Mouse (Mus musculus) induced T-regulatory cell, adult 2 months (primary cell): ENCODE results near the gene Hck.

Experiments
- DNase-seq: peaks from one replicate; pipeline ENCODE4 v3.0.0-alpha.2; 2012; ENCODE audit warnings: low read depth

Gene Hck

DNA sequence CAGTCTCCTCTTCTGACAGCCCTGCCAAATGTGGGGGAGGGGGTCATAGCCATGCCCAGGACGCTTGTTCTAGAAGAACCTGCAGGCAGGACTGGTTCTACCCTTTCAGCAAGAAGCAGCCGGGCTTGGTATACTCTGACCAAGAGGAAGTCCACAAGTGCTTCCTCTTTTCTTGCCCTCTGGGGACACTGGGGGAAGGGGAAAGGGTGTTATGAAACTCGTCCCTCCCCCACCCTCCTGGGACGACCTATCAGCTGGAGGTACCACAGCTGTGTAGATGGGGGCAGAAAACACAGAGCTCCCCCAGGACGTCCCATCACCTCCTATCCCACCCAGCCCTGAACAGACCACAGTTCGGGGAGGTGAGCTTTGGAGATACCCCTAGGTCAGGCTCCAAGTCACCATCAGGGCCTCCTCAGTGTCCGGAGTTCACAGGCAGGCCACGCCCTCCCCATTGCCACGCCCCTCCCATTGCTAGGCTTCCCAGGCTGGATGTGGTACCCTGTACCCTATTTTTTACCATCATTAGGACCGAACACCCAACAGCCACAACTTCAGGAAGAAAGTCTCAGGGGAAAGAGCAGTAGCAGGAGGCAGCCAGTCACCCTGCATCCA, 17.6 kb upstream of the Hck start:
- DNase-seq: no peak

DNA sequence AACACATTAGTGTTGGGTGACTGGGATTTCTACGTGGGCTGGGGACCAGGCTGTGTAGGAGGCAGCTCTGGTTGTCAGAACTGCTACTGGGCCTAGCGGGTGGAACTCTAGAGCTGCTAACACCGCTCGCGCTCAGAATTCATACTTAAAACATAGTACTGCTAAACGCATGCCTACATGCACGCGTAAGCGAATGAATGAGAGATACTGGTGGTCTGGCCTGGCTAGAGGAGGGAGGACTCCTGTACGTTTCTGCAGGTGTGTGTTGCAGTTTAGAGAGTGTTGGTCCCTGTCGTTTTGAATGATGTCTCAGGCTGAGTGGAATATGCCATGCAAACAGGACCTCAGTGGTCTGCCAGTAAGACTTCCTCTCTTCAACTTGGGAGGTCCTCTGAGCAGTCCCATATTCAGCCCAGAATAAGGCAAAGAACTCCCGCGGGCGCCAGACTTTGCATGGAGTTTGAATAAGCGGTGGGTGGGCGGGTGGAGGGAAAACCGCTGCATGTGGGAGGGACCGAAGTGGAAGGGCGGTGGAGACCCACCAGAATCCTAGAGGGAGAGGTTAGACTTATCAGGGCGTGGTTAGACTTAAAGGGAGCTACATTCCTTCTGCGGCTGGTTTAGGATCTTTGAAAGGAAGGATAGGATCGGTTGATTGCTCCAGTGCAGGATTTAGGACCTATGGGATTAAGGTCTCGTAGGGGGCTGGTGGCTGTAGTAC, 1.1 kb upstream of the Hck start:
- DNase-seq: no peak

DNA sequence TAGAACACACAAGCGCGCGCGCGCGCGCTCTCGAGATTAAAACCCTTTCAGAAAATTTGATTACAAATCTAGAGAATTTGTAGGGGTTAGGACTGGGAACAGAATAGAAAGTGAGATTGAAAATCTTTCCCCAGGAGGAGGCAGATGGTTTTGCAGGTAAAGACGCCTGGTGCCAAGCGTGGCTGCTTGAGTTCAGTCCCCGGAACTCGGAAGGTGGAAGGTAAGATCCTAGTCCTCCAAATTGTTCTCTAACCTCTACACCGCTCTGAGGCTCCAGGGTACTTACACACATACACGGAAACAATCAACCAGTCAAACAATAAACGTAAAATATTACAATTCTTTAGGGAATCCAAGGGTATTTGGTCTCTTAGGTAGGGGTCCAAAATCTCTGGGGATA, 466 bp upstream of the Hck start:
- DNase-seq: no peak

DNA sequence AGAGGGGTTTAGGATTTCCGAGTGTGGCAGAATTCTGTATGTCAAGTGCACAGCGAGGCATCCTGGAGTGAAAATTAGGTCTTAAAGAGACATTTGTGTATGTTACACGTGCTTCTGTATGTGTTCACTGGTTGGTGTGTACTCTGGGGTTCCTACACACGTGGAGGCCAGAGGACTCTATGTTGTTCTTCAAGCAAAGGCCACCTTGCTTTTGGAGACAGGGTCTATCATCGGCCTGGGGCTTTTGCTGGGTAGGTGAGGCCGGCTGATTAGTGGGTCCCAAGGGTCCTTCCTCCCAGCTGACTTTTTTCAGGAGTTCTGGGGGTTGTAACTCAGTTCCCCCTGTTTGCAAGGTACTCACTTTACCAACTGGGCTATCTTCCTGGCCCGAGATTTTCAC, 1.3 kb downstream of the Hck start:
- DNase-seq: no peak

DNA sequence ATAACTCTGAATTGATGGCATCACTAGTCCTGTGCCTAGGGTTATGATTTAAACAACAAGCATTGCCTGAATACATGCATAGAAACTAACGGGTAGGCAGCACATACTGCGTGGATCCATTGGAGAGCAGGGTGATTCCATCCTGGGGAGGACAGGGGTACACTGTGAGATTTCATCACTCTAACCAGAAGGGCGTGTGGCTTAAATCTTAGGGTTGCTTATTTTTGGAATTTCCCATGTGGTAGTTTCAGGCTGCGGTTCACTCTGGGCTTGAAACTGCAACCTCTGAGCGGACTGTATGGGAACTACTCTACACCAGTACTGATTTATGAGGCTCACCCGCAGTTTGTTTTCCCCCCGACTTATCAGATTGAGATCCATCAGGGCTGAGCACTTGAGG, 3.0 kb downstream of the Hck start:
- no peak for DNase-seq

DNA sequence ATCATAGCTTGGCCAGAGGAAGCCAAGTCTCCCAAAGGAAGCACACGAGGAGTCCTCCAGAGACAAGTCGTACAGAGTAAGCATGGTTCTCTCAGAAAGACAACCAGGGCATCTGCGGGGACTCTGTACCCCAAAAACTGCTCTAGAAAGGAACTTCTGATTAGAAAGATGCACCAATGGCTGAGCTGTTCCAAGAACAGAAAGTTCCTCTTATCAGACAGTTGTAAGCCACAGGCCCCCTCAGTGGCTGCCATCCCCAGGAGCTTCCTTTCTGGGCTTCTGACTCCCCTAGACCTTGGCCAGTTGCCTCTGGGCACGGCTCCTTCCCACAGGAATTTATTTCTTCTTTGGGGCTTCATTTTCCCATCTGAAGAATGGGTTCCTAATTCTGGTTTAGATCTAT, 7.4 kb downstream of the Hck start:
- no peak for DNase-seq

DNA sequence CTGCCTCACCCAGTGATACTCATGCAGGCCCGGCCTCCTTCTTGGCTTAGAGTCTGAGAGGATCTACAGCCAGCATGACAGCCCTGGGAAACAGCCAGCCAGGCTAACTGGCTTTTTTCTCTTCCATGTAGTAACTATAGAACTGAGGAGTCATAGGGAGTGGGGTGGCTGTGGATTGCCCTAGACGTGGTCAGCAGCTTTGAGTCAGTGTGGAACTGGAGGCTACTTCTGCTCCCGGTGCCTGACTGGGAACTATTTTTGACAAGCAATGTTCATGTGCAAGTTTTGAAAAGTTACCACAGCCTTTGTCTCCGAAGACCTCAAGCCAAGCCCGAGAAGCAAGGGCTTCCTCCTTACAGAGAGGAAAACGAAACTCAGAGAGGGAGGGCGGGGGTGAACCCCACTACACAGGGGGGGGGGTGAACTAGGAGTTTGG, 8.8 kb downstream of the Hck start:
- DNase-seq: peak; percentile 9

DNA sequence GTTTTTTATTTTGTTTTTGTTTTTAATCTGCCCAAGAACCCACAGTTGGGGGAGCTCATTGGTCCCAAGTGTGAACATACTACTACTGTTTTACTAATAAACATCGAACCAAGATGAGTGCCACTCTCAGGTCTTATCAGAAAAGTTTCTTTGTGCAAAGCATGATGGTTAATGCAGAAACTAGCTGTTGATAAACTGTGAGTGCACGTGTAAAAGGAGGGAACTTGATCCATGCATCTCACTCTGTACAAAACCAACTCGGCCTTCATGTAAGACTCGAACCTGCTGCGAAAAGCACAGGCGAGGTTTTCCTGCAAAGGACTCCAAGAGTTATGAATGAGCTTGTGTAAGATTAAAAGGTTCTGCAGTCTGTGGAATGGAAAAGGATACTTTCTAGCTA, 11.2 kb downstream of the Hck start:
- DNase-seq: no peak

DNA sequence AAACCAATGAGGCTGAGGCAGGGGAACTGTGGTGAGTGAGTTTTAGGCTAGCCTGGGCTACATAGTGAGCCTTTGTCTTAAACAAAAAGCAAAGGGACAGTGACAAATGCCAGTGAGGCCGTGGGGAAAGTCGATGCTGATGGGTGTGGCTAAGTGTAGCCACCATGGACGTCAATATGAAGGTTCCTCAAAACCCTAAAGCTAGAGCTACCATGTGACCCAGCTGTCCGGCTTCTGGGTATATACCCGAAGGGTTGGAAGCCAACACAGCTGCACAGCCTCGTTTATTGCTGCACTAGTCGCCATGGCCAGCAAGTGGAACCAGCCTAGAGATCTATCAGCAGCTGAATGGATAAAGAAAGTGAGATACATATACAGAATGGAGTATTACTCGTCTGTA, 11.9 kb downstream of the Hck start:
- DNase-seq: no peak

DNA sequence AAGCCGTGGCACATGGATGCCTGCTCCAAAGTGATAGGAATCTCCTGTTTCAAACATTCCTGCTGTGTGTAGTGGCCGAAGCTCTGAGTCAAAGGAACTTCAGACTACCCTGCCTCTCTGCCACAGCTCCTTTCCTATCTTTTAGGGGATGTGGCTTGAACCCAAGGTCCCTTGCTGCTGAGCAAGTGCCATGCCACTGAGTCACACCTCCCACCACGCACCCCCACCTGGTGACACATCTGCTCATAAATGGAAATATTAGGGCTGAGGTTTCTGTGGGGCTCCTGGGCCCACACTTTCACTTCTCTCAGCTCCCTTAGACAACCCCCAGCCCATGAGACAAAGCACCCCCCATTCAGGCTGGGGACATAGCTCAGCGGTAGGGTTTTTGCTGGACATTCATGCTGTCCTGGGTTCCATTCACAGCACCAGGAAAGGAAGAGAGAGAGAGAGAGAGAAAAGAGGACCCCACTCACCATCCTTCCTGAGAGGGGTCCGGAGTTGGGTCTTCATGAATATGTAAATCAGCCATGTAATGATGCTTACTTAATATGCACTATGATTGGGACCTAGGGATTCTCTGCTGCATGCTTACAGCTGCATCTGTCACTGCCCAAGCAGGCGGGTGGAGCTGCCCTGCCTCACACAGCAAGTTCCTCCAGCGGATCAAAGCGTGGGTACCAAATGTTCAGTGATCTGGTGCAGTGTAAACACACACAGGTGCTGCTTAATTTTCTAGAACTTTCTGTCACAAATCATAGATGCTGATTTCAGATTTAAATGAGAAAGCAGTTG, 13.8 kb downstream of the Hck start:
- DNase-seq: no peak

DNA sequence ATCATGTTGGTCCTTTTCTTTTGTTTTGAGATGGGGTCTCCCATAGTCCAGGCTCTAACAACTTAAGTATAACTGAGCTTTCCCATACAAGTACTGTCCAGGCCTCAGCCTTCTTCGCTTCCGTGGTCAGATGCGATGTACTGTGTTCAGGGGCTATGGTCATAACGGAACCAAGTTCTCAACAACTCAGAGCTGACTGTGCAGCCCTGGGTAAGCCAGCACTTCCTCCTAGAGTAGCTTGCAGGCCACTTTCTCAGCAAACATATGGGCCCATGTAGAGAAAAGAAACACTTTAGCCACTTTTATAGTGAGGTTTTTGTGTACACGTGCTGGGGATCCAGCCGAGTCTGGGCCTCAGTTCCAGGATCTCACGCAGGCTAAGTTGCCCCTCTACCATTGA, 14.4 kb downstream of the Hck start:
- DNase-seq: no peak

DNA sequence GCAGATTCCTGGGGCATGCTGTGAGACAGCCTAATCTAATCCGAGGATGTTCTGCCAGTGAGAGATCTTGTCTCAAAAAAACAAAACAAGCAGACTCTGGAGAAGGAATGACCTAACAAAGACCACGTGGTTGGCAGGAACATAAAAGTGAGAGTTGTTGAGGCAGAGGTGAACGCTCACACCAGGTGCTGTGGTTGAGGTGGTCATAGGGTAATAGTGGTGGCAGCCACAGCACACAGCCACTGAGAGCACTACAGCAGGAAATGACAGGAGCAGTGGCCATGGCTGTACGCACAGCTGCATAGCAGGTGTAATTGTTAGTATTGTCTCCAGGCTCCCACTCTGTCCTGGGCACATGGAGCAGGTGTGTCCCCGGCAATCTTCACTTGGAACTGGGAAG, 17.6 kb downstream of the Hck start:
- no peak for DNase-seq

DNA sequence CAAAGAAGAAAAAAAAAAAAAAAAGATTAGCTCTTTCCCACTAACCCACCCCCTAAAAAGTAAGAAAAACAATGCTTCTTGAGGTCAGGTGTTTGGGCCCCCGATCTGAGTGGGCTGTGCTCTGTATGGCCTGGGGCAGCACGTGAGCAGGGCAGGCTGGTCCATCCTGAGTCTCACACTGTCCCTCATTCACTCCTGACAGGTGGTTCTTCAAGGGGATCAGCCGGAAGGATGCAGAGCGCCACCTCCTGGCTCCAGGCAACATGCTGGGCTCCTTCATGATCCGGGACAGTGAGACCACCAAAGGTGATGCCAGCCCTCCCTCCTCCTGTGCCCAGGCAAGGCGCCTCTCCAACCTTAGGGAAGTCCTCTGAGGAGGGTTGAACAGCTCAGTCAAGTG, 22.8 kb downstream of the Hck start:
- no peak for DNase-seq

DNA sequence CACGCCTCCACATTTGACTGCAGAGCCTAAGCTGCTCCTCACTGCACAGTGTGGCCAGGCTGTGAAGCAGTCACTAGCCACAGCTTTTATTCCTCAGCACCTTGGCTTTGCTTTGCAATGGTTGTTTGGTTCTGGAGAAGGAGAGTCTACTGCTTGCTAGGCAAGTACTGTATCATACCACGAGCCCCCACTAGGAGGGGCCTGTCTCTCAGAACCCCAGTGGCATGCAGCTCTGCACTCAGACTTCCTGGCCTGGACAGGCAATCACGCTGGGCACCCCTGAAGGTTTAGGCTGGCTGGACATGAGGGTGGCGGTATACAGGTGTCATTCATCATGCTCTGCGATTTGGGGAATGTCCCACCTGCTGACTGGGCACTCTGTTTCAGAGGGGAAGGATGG, 26.0 kb downstream of the Hck start:
- peak; percentile 22 for DNase-seq

DNA sequence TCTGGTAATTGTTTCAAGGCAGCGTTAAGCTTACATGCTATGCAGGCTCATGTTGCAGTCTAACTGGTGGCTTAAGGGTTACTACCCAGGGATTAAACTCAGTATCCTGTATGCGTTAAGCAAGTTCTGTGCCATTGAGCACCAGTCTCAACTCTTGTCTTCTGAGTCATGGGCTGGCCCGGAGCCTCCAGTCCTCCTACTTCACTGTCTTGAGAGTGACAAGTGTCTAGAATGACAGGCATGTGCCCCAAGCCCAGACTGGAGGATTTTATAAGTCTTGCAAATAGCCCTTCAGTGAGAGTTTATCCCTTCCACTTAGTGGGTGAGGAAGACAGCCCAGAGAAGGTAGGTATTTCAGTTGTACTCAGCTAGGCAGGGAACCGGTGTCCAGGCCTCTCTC, 27.9 kb downstream of the Hck start:
- no peak for DNase-seq

DNA sequence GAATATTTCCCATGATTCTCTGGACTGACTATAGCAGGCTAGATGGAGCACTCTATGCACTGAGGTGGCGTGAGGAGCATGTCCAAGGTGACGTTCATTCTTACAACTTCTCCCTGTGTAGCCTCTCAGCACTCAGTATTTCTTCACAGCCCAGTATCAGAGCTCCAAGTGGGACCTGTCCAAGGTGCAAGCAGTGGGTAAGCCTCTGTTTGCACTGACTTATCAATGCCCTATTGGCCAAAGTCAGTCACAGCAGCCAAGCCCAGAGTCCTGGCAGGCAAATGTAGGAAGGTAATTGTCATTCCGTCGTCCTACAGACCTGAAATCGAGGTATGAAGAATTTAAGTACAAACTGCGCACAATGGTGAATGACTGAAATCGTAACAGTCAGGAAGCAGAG, 30.9 kb downstream of the Hck start:
- DNase-seq: no peak

DNA sequence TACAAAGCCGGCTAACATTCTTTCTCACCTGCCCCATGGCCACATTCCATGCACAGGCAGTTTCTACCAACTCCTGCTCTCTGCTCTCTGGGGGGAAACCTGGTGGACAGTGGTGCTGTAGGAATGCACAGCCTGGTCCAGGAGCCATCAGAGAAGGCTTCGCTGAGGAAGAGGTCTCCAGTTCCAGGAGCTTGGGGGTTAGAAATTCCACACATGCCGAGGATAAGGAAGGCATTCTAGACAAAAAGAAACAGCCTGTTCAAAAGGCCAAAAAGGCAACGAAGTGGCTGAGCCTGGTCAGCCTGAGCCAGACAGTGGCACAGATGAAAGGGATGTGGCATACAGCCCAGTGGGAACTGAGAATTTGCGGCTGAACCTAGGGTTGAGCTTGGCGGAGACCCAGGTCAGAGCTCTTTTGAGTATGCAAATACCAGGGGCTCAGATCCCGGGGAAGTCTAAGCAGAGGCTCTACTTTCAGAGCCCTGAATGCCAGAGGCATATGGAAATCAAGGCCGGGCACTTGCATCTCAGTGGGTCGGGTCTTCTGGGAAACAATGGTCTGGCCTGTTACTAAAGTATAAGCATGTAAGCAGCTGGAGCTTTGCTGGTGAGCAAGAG, 31.8 kb downstream of the Hck start:
- DNase-seq: no peak

DNA sequence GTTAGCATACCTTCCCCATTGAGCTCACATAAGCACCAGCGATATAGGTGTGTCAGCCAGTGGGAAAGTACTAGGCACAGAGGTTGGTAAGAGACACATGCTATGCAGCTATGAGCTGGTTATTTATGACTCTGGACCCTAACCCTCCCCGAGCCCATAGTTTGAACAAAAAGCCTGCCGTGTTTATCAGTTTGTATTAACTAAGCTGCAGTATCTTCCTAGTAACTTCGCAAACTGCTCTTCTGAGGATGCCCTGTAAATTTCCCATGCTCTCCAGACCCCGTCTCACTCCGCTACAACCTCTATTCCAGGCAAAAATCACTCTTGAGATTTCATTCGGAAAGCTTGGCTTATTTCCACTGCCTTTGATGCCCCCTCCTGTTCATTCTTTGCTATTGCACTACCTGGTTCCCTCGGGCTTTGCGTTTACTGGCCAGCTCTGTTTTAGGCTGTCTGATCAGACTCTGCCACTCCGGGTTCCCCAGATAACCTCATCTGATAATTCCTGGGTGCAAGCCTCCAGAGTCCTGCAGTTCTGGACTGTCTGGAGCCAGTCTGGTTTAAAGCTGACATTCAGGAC, 34.4 kb downstream of the Hck start:
- peak; percentile 69 for DNase-seq

DNA sequence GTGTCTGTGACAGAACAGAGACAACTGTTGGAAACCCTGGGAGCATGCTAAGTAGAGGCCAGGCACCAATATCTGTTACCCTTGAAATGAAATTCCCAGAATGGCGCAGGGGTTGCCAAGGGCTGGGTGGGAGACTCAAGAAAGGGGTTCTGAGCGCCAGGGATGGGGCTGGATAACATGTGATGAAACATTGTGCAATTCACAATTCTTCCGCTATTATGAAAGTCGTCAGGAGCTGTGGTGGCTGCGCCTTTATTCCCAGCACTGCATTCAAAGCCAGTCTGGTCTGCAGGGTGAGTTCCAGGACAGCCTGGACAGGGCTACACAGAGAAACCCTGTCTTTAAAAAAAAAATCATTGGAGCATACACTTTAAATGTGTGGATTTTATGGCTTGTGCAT, 37.1 kb downstream of the Hck start:
- DNase-seq: no peak

DNA sequence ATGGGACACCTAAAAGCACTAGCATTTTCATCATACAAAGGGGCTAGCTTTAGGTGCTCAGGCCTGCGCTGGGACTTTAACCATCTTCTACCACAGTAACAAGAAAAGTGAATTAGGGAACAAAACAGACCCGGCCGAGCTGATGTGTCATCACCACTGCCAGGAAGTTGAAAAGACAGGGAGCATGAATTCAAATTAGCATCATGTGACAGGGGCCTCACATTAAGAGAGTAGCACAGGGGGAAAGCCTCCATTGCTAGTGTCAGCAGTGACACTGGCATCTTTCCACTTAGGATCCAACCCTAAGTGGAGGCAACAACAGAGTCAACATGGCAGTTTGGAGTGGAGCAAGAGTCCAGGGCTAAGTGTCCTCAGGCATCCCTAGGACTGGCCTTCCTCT, 39.0 kb downstream of the Hck start:
- no peak for DNase-seq

DNA sequence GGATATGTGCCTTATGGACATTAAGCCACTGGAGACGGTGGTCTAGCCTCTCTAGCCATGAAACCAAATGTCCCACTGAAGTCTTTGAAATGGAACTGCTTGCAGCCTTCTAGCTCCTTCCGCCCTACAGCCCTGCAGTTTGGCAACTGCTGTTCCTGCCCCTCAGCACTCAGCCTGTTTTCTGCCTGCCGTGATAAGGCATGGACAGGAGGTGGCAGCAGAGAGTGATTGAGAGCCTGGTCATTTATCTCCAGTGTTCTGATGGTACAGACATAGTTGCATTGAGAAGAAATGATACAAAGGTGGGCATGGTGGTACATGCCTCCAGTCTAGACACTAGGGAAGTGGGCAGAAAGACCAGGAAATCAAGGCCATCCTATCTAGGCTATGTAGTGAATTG, 39.4 kb downstream of the Hck start:
- DNase-seq: peak; percentile 81

DNA sequence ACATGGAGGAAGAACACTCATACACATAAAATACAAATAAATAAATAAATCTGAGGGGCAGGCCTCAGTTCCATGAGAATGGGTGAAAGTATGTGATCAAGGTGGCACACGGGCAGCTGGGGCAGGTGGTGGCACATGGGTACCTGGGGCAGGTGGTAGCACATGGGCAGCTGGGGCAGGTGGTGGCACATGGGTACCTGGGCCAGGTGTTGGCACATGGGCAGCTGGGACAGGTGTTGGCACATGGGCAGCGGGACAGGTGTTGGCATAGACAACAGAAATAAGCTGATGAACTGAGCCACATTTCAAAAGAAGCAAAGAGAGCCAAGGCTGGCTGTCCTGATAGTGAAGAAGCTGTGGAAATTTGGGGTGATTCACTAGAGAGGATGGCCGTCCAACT, 41.5 kb downstream of the Hck start:
- no peak for DNase-seq

DNA sequence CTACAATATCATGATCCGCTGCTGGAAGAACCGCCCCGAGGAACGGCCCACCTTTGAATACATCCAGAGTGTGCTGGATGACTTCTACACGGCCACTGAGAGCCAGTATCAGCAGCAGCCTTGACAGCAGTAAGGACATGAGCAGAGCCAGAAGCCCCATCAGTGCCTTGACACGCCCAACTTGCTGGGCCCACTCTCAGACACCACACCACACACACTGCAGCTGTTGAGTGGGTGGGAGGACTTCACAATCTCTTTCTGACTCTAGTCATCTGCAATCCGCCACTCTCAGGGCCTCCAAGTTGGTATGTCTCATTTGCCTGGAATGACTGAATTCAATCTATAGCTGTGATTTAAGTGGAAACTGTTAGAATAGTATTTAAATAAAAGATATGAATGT, 42.8 kb downstream of the Hck start:
- no peak for DNase-seq
